Mouse (Mus musculus) thymus, adult 2 months (tissue): ENCODE results near the gene Clpx. TPM values are rescaled to one million over a fixed set of nuclear protein-coding genes. Genes with fewer than 3 reads are reported as not detected.
"Not testable (repeated sequence)": the region's sequence is repeated elsewhere in the genome, so short reads cannot be mapped to it uniquely, and the experiment has no call there.

ENCODE experiments used
- DNase-seq: peaks from one replicate; pipeline ENCODE4 v3.0.0; 2021
- H3K27ac ChIP-seq: fragments of 200-500 bp; 2 replicates; pipeline ENCODE4 v1.5.1; 2012; ENCODE audit warnings: low read length, control low read depth; ENCODE audit not compliant: control insufficient read depth, insufficient read depth
- H3K27me3 ChIP-seq: fragments of 200-500 bp; 2 replicates; pipeline ENCODE4 v1.6.1; 2012; ENCODE audit warnings: mild to moderate bottlenecking, low read length, moderate library complexity, mixed read lengths; ENCODE audit not compliant: control insufficient read depth, insufficient read depth
- H3K36me3 ChIP-seq: fragments of 200-500 bp; 2 replicates; pipeline ENCODE4 v1.6.1; 2012; ENCODE audit warnings: mild to moderate bottlenecking, low read length, moderate library complexity; ENCODE audit not compliant: control insufficient read depth, insufficient read depth
- H3K4me1 ChIP-seq: fragments of 200-500 bp; replicated peaks from 2 replicates; pipeline ENCODE4 v1.6.1; 2012; ENCODE audit warnings: low read length; ENCODE audit not compliant: control insufficient read depth, insufficient read depth
- H3K4me3 ChIP-seq: fragments of 200-500 bp; 2 replicates; pipeline ENCODE4 v1.5.1; 2012; ENCODE audit warnings: mild to moderate bottlenecking, low read length, control low read depth, moderate library complexity; ENCODE audit not compliant: control insufficient read depth, insufficient read depth
- CTCF ChIP-seq: fragments of 200-500 bp; IDR thresholded peaks from 2 replicates; pipeline ENCODE4 v1.5.1; 2012; ENCODE audit warnings: mild to moderate bottlenecking, control low read depth, low read length, moderate library complexity, borderline replicate concordance; ENCODE audit not compliant: control insufficient read depth, poor library complexity, insufficient read depth; ENCODE audit errors: extremely low read depth
- POLR2A ChIP-seq: fragments of 200-500 bp; IDR thresholded peaks from 2 replicates; pipeline ENCODE4 v1.6.1; 2012; ENCODE audit warnings: mild to moderate bottlenecking, low read length, control low read depth, moderate library complexity; ENCODE audit not compliant: control insufficient read depth, poor library complexity, insufficient read depth; ENCODE audit errors: extremely low read depth
- WGBS: fragments of 180-500 bp; shearing (Covaris S2); methylation state at CpG from one replicate; pipeline ENCODE4 v1.1.7; 2018; 5-methylcytosine and 5-hydroxymethylcytosine counted together
- polyA plus RNA-seq: library from polyadenylated mRNA; depleted of rRNA; stranded (reverse); fragments of >200 nt; gene quantifications from 2 replicates; pipeline ENCODE4 v1.2.3, GENCODE M21; 2012

Gene Clpx
- polyA plus RNA-seq, 1 experiment, result 10.1 TPM

GRCm38 (mm10) chr9:65273048-65273809, 20.8 kb upstream of the Clpx start:
- 93% methylated on average over 13 of the region's 13 CpGs for WGBS
- Histone ChIP-seq H3K36me3 (no peaks in the 10 kb centered on the region), H3K27ac (no peak overlapping the region), H3K4me3 (no peak overlapping the region), H3K27me3 (no peaks in the 10 kb centered on the region), H3K4me1 (no peaks in the 10 kb centered on the region)
- TF ChIP-seq CTCF (no peak), POLR2A (no peak)
- DNase-seq, result no peak

GRCm38 (mm10) chr9:65273873-65274272, 20.2 kb upstream of the Clpx start:
- 90% methylated on average over 4 of the region's 4 CpGs for WGBS
- Histone ChIP-seq H3K27me3 (no peaks in the 10 kb centered on the region), H3K27ac (no peak overlapping the region), H3K36me3 (no peaks in the 10 kb centered on the region), H3K4me3 (no peak overlapping the region), H3K4me1 (no peaks in the 10 kb centered on the region)
- DNase-seq, result no peak
- TF ChIP-seq CTCF, result no peak
- no peak for TF ChIP-seq POLR2A

GRCm38 (mm10) chr9:65274851-65275250, 19.2 kb upstream of the Clpx start:
- WGBS, result 89% methylated on average over 3 of the region's 3 CpGs
- H3K36me3 ChIP-seq, H3K27ac ChIP-seq, H3K27me3 ChIP-seq, H3K4me3 ChIP-seq, DNase-seq, H3K4me1 ChIP-seq: not testable (repeated sequence)

- Histone ChIP-seq H3K27ac (no peak overlapping the region), H3K36me3 (no peaks in the 10 kb centered on the region), H3K4me1 (no peaks in the 10 kb centered on the region), H3K4me3 (no peak overlapping the region), H3K27me3 (no peaks in the 10 kb centered on the region)
- DNase-seq, result no peak
- 88% methylated on average over 4 of the region's 4 CpGs for WGBS
- TF ChIP-seq POLR2A (no peak), CTCF (no peak)
Measured at GRCm38 (mm10) chr9:65275810-65276530, 18.1 kb upstream of the Clpx start.

- TF ChIP-seq CTCF, result no peak
- TF ChIP-seq POLR2A, result no peak
- WGBS, result 80% methylated on average over 5 of the region's 5 CpGs
- H3K4me3 ChIP-seq, result no peak overlapping the region
- no peaks in the 10 kb centered on the region for H3K27me3 ChIP-seq
- H3K4me1 ChIP-seq, result no peaks in the 10 kb centered on the region
- no peaks in the 10 kb centered on the region for H3K36me3 ChIP-seq
- no peak overlapping the region for H3K27ac ChIP-seq
- DNase-seq, result no peak
Measured at GRCm38 (mm10) chr9:65281536-65282151, 12.4 kb upstream of the Clpx start.

- TF ChIP-seq POLR2A (no peak), CTCF (no peak)
- Histone ChIP-seq H3K27ac (no peak overlapping the region), H3K36me3 (no peaks in the 10 kb centered on the region), H3K4me3 (no peak overlapping the region), H3K27me3 (no peaks in the 10 kb centered on the region), H3K4me1 (no peaks in the 10 kb centered on the region)
- whole genome bisulfite sequencing, result 5% methylated on average over 3 of the region's 3 CpGs
- DNase-seq, result peak; percentile 44
Measured at GRCm38 (mm10) chr9:65283301-65283700, 10.8 kb upstream of the Clpx start.

GRCm38 (mm10) chr9:65288252-65288651, 5.8 kb upstream of the Clpx start:
- H3K36me3 ChIP-seq, H3K4me3 ChIP-seq, H3K4me1 ChIP-seq, DNase-seq, H3K27me3 ChIP-seq, H3K27ac ChIP-seq: not testable (repeated sequence)
- WGBS, result 27% methylated on average over 5 of the region's 5 CpGs
